Mouse (Mus musculus) heart, adult 11 months (tissue): ENCODE measurements at regions not wholly inside any gene's neighbourhood (a gene's known extent, or its start where the extent isn't known, plus 50 kb on each side); places are given as distances from the start of the nearest gene placed in this dataset.

Source experiments
- DNase-seq: peaks from one replicate; pipeline ENCODE4 v3.0.0; 2022

GRCm38 (mm10) chr2:61453490-61454281 is 124.7 kb upstream of the Tank start:
- peak; percentile 98 for DNase-seq

GRCm38 (mm10) chr2:61452581-61452980 is 125.8 kb upstream of the Tank start:
- DNase-seq = no peak

GRCm38 (mm10) chr2:61450731-61451130 is 127.7 kb upstream of the Tank start:
- no peak for DNase-seq

GRCm38 (mm10) chr2:61436591-61436990 is 141.8 kb upstream of the Tank start:
- DNase-seq = peak; percentile 76

GRCm38 (mm10) chr2:61407881-61408280 is 170.5 kb upstream of the Tank start:
- peak; percentile 96 for DNase-seq

- no peak for DNase-seq
These were observed 172.2 kb upstream of the Tank start for GRCm38 (mm10) chr2:61406104-61406751.

GRCm38 (mm10) chr2:61405261-61405660 is 173.1 kb upstream of the Tank start:
- DNase-seq = no peak

GRCm38 (mm10) chr2:61402588-61403487 is 175.5 kb upstream of the Tank start:
- peak; percentile 92 for DNase-seq

GRCm38 (mm10) chr2:61401636-61402587 is 176.5 kb upstream of the Tank start:
- DNase-seq = peak; percentile 96

- DNase-seq = peak; percentile 86
These were observed 179.8 kb upstream of the Tank start for GRCm38 (mm10) chr2:61398633-61399032.

GRCm38 (mm10) chr2:61389622-61390021 is 188.8 kb upstream of the Tank start:
- DNase-seq = no peak

GRCm38 (mm10) chr2:61389207-61389606 is 189.2 kb upstream of the Tank start:
- DNase-seq = no peak

- peak; percentile 91 for DNase-seq
These were observed 190.8 kb upstream of the Tank start for GRCm38 (mm10) chr2:61387561-61387960.

GRCm38 (mm10) chr2:61386966-61387365 is 191.4 kb upstream of the Tank start:
- no peak for DNase-seq

GRCm38 (mm10) chr2:61384467-61384866 is 193.9 kb upstream of the Tank start:
- DNase-seq = no peak

- DNase-seq = no peak
These were observed 194.6 kb upstream of the Tank start for GRCm38 (mm10) chr2:61383744-61384295.

GRCm38 (mm10) chr2:61379076-61379475 is 199.3 kb upstream of the Tank start:
- no peak for DNase-seq

- no peak for DNase-seq
These were observed 200.1 kb upstream of the Tank start for GRCm38 (mm10) chr2:61378297-61378696.

GRCm38 (mm10) chr2:61377756-61378155 is 200.6 kb upstream of the Tank start:
- no peak for DNase-seq

GRCm38 (mm10) chr2:61362606-61363005 is 215.8 kb upstream of the Tank start:
- no peak for DNase-seq

- no peak for DNase-seq
These were observed 217.0 kb upstream of the Tank start for GRCm38 (mm10) chr2:61361394-61361793.

GRCm38 (mm10) chr2:61354104-61354503 is 224.3 kb upstream of the Tank start:
- peak; percentile 93 for DNase-seq
